Mouse (Mus musculus) lung, postnatal 25 days (tissue): Measurements from ENCODE around the gene Foxc2.
A peak's percentile ranks its signal among the peaks of the same experiment; 100 is the strongest.

Source experiments
- DNase-seq: peaks from one replicate; pipeline ENCODE4 v3.0.0; 2022; ENCODE audit warnings: low spot score

The Foxc2 gene

GRCm38 (mm10) chr8:121115948-121116347 lies at the start of gene Foxc2:
Gene Foxc2, plus strand, starts transcription at chr8:121116171.
- DNase-seq: peak; percentile 90

- DNase-seq: no peak
These were observed 44.5 kb upstream of the Foxc2 start for GRCm38 (mm10) chr8:121071454-121071853.

GRCm38 (mm10) chr8:121072406-121073130 lies 43.4 kb upstream of the Foxc2 start:
- no peak for DNase-seq

GRCm38 (mm10) chr8:121073174-121074107 lies 42.5 kb upstream of the Foxc2 start:
- DNase-seq: no peak

- DNase-seq: no peak
These were observed 41.7 kb upstream of the Foxc2 start for GRCm38 (mm10) chr8:121074108-121074847.

GRCm38 (mm10) chr8:121074848-121075145 lies 41.2 kb upstream of the Foxc2 start:
- DNase-seq: no peak

GRCm38 (mm10) chr8:121075936-121076335 lies 40.0 kb upstream of the Foxc2 start:
- no peak for DNase-seq

- no peak for DNase-seq
These were observed 39.4 kb upstream of the Foxc2 start for GRCm38 (mm10) chr8:121076555-121076954.

GRCm38 (mm10) chr8:121078721-121079120 lies 37.2 kb upstream of the Foxc2 start:
- no peak for DNase-seq

GRCm38 (mm10) chr8:121079201-121079600 lies 36.8 kb upstream of the Foxc2 start:
- DNase-seq: no peak

GRCm38 (mm10) chr8:121079944-121080343 lies 36.0 kb upstream of the Foxc2 start:
- DNase-seq: no peak

GRCm38 (mm10) chr8:121080361-121081090 lies 35.4 kb upstream of the Foxc2 start:
- DNase-seq: no peak

- no peak for DNase-seq
These were observed 34.6 kb upstream of the Foxc2 start for GRCm38 (mm10) chr8:121081398-121081797.

GRCm38 (mm10) chr8:121082218-121083092 lies 33.5 kb upstream of the Foxc2 start:
- DNase-seq: no peak

- peak; percentile 81 for DNase-seq
These were observed 32.7 kb upstream of the Foxc2 start for GRCm38 (mm10) chr8:121083093-121083935.

GRCm38 (mm10) chr8:121083936-121084209 lies 32.1 kb upstream of the Foxc2 start:
- no peak for DNase-seq

GRCm38 (mm10) chr8:121084210-121084951 lies 31.6 kb upstream of the Foxc2 start, which contains the start of gene Foxf1:
Gene Foxf1, plus strand, starts transcription at chr8:121084386.
- DNase-seq: peak; percentile 72

- no peak for DNase-seq
These were observed 31.0 kb upstream of the Foxc2 start for GRCm38 (mm10) chr8:121085011-121085410.

- no peak for DNase-seq
These were observed 30.4 kb upstream of the Foxc2 start for GRCm38 (mm10) chr8:121085561-121085960.
